ENCODE assay signal across 19 mouse cellular contexts in genomic region chr17:72485623-72486022, GRCm38 (mm10).
DNase-seq lines count a peak whose midpoint lies in the region; ATAC-seq lines count a peak whose summit lies in the region.
"Had no signal": no experiment of that assay in that cellular context is flagged by ENCODE, and none has a peak within 500 bp of the region (broad histone marks: within the 10 kb centered on the region; RNA-seq: fewer than 3 reads in every experiment).

No protein-coding gene starts in this region.

- peak; percentile 82 for ATAC-seq in forebrain, embryonic 15.5 days (replicated peaks)
- ATAC-seq in kidney, embryonic 16.5 days (ENCODE audit: low FRiP score, low TSS enrichment) = no peak
- ATAC-seq: intestine, postnatal 0 days; liver, postnatal 0 days; Patski had no signal

- peak; percentile 30 for DNase-seq in retina, postnatal 1 day
- no peak for DNase-seq in retina, embryonic 14.5 days (ENCODE audit: low spot score)
- peak; percentile 67 for DNase-seq in layer of hippocampus, adult 9-11 months
- DNase-seq in thymus, postnatal 0 days (ENCODE audit: low spot score) = no peak
- DNase-seq in T-cell, adult 2 months (ENCODE audit: low spot score) = no peak
- DNase-seq: cerebellum, adult 8-10 months; gastrocnemius, postnatal 36 days; kidney, postnatal 25 days; liver, postnatal 0 days; lung, postnatal 4 days; midbrain, embryonic 14.5 days; thymus, adult 18-20 months had no signal

- no peaks in the 10 kb centered on the region for H3K36me3 ChIP-seq in forebrain, embryonic 15.5 days
- H3K36me3 ChIP-seq in kidney, embryonic 16.5 days (ENCODE audit: insufficient read depth, low read length) = no peaks in the 10 kb centered on the region
- H3K36me3 ChIP-seq: hindbrain, embryonic 13.5 days; limb, embryonic 13.5 days had no signal

- no peak overlapping the region for H3K27ac ChIP-seq in forebrain, embryonic 15.5 days (replicated peaks)
- H3K27ac ChIP-seq in kidney, embryonic 16.5 days (ENCODE audit: low read length) = no peak overlapping the region
- H3K27ac ChIP-seq: hindbrain, embryonic 13.5 days; limb, embryonic 13.5 days had no signal

- H3K4me1 ChIP-seq in forebrain, embryonic 15.5 days = peaks cover 5% of the 10 kb centered on the region; the same call in 1 of the 2 replicates
- H3K4me1 ChIP-seq in kidney, embryonic 16.5 days (ENCODE audit: insufficient read depth, low read length) = no peaks in the 10 kb centered on the region
- H3K4me1 ChIP-seq: limb, embryonic 13.5 days had no signal

- H3K27me3 ChIP-seq in forebrain, embryonic 15.5 days = no peaks in the 10 kb centered on the region
- H3K27me3 ChIP-seq in kidney, embryonic 16.5 days (ENCODE audit: insufficient read depth, low read length) = no peaks in the 10 kb centered on the region
- H3K27me3 ChIP-seq: hindbrain, embryonic 13.5 days; limb, embryonic 13.5 days had no signal

- no peak overlapping the region for H3K4me2 ChIP-seq in forebrain, embryonic 15.5 days (replicated peaks)
- no peak overlapping the region for H3K4me2 ChIP-seq in kidney, embryonic 16.5 days (replicated peaks; ENCODE audit: low read depth, low read length)
- H3K4me2 ChIP-seq: hindbrain, embryonic 13.5 days; limb, embryonic 13.5 days had no signal

- H3K9ac ChIP-seq in forebrain, embryonic 15.5 days (replicated peaks) = no peak overlapping the region
- no peak overlapping the region for H3K9ac ChIP-seq in kidney, embryonic 16.5 days (replicated peaks; ENCODE audit: low read length)
- H3K9ac ChIP-seq: hindbrain, embryonic 13.5 days; limb, embryonic 13.5 days; liver, postnatal 0 days had no signal

- H3K9me3 ChIP-seq in forebrain, embryonic 15.5 days = peaks cover 7% of the 10 kb centered on the region; the same call in 1 of the 2 replicates
- H3K9me3 ChIP-seq in kidney, embryonic 16.5 days (ENCODE audit: low read length) = no peaks in the 10 kb centered on the region; the same call in 1 of the 2 replicates

- H3K4me3 ChIP-seq in forebrain, embryonic 15.5 days = no peak overlapping the region
- no peak overlapping the region for H3K4me3 ChIP-seq in kidney, embryonic 16.5 days (ENCODE audit: low read length)
- H3K4me3 ChIP-seq: erythroblast, embryonic 14.5 days; hindbrain, embryonic 13.5 days; limb, embryonic 13.5 days had no signal

- WGBS in forebrain, embryonic 15.5 days = 18% methylated on average over 4 of the region's 4 CpGs
- WGBS in kidney, embryonic 16.5 days = 90% methylated on average over 4 of the region's 4 CpGs

Comparison
In these comparisons a context has a peak if more than half of its experiments do, and no peak if none do; other contexts are left out.
1. DNase-seq: peak in retina, postnatal 1 day (single experiment) and layer of hippocampus, adult 9-11 months (single experiment); none in retina, embryonic 14.5 days (single experiment), thymus, postnatal 0 days (single experiment) and T-cell, adult 2 months (single experiment).